Mouse (Mus musculus) embryo, embryonic 10.5 days (tissue): ENCODE measurements around the gene Arhgap6.

Experiments used
- DNase-seq: peaks from one replicate; pipeline ENCODE4 v3.0.0-alpha.2; 2015; ENCODE audit warnings: low spot score

The Arhgap6 gene

GRCm38 (mm10) chrX:169112662-169113061 is 317.8 kb downstream of the Arhgap6 start:
- no peak for DNase-seq

- no peak for DNase-seq
Measured at GRCm38 (mm10) chrX:169123115-169123772, 328.3 kb downstream of the Arhgap6 start.

- no peak for DNase-seq
Measured at GRCm38 (mm10) chrX:169123773-169124151, 328.9 kb downstream of the Arhgap6 start.

GRCm38 (mm10) chrX:169139758-169140157 is 344.9 kb downstream of the Arhgap6 start:
- no peak for DNase-seq

GRCm38 (mm10) chrX:169140467-169140866 is 345.6 kb downstream of the Arhgap6 start:
- no peak for DNase-seq

- no peak for DNase-seq
Measured at GRCm38 (mm10) chrX:169153805-169154204, 358.9 kb downstream of the Arhgap6 start.

GRCm38 (mm10) chrX:169158385-169158784 is 363.5 kb downstream of the Arhgap6 start:
- no peak for DNase-seq

GRCm38 (mm10) chrX:169170981-169171380 is 376.1 kb downstream of the Arhgap6 start:
- no peak for DNase-seq

- no peak for DNase-seq
Measured at GRCm38 (mm10) chrX:169173796-169174195, 378.9 kb downstream of the Arhgap6 start.

- DNase-seq = no peak
Measured at GRCm38 (mm10) chrX:169178634-169179033, 383.7 kb downstream of the Arhgap6 start.

- no peak for DNase-seq
Measured at GRCm38 (mm10) chrX:169187100-169187499, 392.2 kb downstream of the Arhgap6 start, which contains the start of gene Amelx. Gene Amelx (minus strand): TSS chrX:169187200.

- DNase-seq = no peak
Measured at GRCm38 (mm10) chrX:169210019-169210418, 415.1 kb downstream of the Arhgap6 start.

- DNase-seq = no peak
Measured at GRCm38 (mm10) chrX:169220064-169220463, 425.2 kb downstream of the Arhgap6 start.

- no peak for DNase-seq
Measured at GRCm38 (mm10) chrX:169222357-169223062, 427.6 kb downstream of the Arhgap6 start.

- DNase-seq = no peak
Measured at GRCm38 (mm10) chrX:169255915-169256314, 461.0 kb downstream of the Arhgap6 start.

GRCm38 (mm10) chrX:169256741-169257140 is 461.8 kb downstream of the Arhgap6 start:
- DNase-seq = no peak

- no peak for DNase-seq
Measured at GRCm38 (mm10) chrX:169261034-169261433, 466.1 kb downstream of the Arhgap6 start.

GRCm38 (mm10) chrX:169262212-169262611 is 467.3 kb downstream of the Arhgap6 start:
- no peak for DNase-seq

GRCm38 (mm10) chrX:169263433-169264172 is 468.7 kb downstream of the Arhgap6 start:
- no peak for DNase-seq

- DNase-seq = peak; percentile 27
Measured at GRCm38 (mm10) chrX:169299579-169299978, 504.7 kb downstream of the Arhgap6 start.

- DNase-seq = no peak
Measured at GRCm38 (mm10) chrX:169302271-169303045, 507.6 kb downstream of the Arhgap6 start.

GRCm38 (mm10) chrX:169303945-169304344 is 509.0 kb downstream of the Arhgap6 start:
- peak; percentile 74 for DNase-seq
